Mouse (Mus musculus): ENCODE results near the gene Atp13a2. TPM values are rescaled to one million over a fixed set of nuclear protein-coding genes. Genes with fewer than 3 reads are reported as not detected.
A peak's percentile ranks its signal among the peaks of the same experiment; 100 is the strongest.

The Atp13a2 gene
- total RNA-seq, 2 experiments from 2014 or later = 16.1 to 17.0 TPM

DNA sequence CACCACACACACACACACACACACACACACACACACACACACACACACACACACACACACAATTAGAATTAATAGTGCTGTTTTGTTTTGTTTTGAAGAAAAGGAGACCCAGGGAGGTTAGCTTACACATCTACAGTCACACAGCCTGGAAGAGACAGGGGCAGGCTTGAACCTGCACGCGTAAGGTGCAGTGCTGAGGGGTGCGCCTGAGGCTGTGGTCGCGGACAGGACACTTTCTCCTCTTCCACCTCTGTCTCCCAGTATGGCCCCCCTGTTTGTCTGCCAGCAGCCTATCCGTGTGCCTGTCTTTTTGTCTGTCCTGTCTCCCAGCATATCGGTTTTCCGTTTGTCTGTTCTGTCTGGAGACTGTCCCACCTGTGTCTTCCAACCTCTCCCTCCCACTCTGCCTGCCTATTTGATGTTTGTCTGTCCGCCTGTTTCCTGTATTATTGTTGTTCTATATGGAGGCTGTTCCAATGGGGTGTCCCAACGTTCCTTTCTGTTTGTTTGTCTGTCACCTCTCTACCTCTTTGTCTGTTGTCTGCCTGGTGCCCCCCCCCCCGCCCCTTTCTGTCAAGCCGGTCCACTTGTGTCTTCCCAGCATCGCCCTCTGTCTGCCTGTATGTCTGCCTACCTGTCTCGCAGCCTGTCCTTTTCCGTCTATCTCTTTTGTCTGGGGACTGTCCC lies 506 bp upstream of the Atp13a2 start:
- no peak for DNase-seq
- intact Hi-C loops (cut with DNase I; ENCODE audit: low total_unique reads) = no loop called here

DNA sequence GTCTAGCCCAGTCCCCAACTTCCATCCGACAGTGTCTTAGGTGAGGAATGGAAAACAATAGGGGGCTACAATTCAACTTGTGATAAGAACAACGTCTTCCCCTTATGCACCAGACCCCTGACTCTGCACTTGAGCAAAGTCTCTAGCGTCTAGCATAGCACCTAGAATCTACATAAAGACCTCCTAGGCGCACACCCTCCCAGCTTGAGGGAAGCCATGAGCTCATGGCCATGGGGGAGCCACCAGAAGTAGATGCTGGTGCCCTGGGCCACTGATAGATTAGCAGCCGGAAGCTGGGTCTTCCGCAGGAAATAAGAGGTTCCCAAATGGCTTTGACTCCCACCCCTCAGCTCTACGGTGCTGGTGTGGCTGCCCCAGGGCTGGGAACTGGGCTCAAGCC lies 803 bp downstream of the Atp13a2 start:
- intact Hi-C loops (cut with DNase I; ENCODE audit: low total_unique reads) = no loop called here
- no peak for DNase-seq

DNA sequence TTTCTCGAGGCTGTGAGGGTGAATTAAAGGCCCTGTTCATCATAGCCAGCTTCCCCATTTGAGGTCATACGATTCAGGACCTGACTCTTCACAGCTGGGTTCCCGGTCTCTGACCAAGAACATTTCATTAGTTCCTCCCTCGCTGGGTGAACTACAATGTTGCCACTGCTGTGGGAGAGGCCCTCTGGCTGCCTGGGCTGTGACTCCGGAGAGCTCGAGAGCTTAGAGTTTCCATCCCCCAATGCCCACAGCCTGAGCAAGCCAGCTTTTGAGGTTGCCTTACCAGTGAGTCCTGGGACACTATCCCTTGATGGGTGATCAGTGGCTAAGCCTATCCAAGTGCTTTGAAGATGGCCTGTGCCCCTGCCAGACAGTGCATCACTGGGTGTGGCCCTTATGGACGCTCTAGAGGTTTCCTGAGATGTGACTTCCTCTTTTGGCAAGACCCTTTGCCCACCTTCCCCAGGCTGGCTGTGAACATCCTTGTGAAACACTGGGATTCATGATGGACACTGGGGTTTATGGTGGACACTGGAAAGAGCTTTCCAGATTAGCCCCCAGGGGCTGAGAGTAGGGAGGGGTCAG lies 2.1 kb downstream of the Atp13a2 start:
- intact Hi-C loops (cut with DNase I; ENCODE audit: low total_unique reads) = no loop called here
- DNase-seq = no peak

DNA sequence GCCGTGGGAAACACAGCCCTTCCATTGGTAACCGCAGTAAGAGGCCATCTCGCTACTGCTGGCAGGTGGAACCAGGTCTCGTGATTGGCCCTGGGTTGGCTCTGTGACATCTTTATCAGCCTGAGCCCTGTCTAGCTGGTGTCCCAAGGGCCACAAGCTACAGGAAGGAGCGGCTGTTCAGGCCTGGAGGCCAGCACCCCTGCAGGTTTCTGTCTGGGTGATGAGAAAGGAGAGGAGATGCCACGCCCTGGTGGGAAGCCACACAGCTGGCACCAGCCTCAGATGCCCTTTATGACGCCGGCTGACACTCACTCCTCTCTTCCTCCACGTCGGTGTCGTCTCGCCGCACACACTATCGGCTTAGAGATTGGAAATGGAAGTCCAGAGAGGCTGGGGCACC lies 2.8 kb downstream of the Atp13a2 start:
- DNase-seq = no peak
- intact Hi-C loops (cut with DNase I; ENCODE audit: low total_unique reads) = no loop called here

DNA sequence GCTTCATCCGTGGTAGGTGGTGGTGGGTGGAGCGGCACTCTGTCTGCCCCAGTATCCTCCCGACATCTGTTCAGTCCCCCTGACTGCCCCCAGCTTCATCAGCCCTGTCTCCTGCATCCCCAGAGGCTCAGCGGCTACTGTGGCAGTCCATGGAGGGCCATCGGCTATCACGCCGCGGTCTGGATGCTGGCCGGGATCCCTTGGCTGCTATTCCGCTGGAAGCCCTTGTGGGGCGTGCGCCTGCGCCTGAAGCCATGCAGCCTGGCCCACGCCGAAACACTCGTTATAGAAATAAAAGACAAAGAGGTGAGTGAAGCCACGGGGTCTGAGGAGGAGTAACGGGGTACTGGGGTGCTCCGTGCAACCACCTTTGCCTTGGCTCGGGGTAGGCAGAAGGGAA lies 5.5 kb downstream of the Atp13a2 start:
- no peak for DNase-seq
- intact Hi-C loops (cut with DNase I; ENCODE audit: low total_unique reads) = no loop called here

DNA sequence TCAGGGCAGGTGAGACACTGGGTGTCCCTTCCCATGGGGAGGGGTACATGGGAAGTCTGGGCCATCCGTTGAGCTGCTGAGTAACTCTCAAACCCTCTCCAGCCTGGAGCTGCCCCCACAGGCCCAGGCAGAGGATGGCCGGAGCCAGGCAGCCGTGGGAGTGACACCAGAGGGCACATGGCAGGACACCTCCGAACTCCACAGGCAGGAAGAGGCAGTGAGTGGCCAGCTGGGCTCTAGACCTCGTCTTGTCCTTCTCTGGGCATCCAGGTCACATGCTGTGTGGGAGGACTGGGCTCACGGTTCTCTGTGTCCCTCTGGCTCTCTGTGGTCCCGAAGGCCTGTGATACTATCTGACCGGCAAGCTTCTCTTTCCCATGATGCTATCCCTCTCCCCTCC lies 7.2 kb downstream of the Atp13a2 start:
- intact Hi-C loops (cut with DNase I; ENCODE audit: low total_unique reads) = no loop called here
- DNase-seq = no peak

DNA sequence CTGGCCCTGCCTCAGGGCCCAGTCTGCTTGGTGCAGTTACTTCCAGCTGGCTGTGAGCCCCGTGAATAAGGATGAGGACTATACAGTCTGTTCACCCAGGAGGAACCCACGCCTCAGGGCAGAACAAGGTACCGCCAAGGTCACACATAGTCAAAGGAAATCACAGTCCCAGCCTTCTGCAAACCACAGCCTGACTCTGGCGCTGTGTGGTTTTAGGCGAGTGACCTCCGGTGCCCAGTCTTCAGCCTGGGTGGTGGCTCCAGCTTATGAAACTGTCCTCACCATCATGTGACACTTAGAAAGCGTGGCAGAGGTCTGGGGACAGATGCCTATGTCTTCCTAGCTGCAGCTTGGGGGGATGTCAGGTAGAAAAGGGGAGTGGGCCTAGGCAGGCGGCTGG lies 9.1 kb downstream of the Atp13a2 start:
- no peak for DNase-seq
- intact Hi-C loops (cut with DNase I; ENCODE audit: low total_unique reads) = no loop called here

DNA sequence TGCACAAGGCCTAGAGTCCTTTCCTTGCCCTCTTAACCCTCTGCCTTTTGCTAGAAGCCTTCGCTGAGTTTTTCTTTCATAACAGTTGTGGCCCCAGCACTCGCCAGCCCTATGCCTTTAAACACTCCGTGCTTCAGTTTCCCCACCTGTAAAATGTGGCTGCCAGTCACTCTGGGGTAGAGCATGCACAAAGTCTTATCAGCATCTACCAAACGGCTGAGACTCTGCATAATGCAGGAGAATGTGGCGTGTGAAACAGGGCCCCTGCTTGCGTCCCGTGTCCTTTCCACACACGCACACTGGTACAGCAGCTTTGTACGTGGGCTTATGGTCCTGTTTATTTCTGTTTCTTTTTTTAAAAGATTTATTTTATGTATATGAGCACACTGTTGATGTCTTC lies 10.1 kb downstream of the Atp13a2 start:
- intact Hi-C loops (cut with DNase I; ENCODE audit: low total_unique reads) = no loop called here
- no peak for DNase-seq

DNA sequence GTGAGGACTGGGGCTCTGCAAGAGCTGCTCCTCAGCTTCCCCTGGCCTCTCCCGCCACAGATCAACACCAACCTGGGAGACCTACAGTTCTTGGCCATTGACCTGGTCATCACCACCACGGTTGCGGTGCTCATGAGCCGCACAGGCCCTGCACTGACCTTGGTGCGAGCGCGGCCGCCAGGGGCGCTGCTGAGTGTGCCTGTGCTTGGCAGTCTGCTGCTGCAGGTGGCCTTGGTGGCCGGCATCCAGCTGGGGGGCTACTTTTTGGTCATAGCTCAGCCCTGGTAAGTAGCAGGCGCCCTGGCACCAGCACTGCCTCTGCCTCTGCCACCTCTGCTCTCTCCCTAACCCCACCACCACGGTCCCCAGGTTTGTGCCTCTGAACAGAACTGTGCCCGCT lies 19.3 kb downstream of the Atp13a2 start:
- DNase-seq = no peak
- intact Hi-C loops (cut with DNase I; ENCODE audit: low total_unique reads) = no loop called here

DNA sequence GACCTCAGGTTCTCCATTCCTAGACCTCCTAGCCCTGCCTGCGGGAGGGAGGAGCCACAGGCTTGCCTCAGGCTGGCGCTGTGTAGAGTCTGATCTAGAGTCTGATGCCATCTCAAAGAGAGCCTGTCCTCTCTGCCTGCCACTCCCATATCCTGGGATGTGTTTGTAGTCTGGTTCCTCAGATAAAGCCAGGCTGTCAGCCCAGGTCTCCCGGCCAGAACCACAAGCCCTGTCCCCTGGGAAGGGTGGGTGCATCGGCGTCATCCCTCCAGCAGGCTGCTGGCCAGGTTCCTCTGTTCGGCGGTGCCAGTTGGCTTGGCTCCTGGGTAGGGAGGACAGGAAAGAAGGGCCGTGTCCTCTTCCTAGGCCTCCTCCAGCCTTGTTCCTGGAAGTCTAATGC lies 21.4 kb downstream of the Atp13a2 start:
- intact Hi-C loops (cut with DNase I; ENCODE audit: low total_unique reads) = no loop called here
- DNase-seq = peak; percentile 68

DNA sequence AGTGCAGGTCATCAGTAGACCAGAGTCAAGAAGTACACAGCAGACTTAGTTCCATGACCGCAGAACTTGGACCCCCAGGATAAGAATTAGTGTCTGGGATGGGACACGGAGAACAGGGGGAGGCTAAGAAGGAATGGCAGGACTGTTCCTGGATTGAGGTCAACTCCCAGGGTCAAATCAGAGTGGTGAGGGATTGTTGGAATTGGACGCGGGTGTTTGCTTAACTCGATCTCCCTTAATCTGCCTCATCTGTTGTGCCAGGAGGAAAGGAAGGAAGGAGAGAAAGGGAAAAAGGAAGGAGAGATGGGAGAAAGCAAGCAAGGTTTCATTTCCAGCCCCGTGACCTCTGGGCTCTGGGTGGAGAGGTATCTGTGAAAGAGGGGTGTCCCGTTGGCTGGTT lies 23.4 kb downstream of the Atp13a2 start, which contains the start of gene Mfap2:
TSS of gene Mfap2 (plus strand) at position 301 of the 400 bp plus-strand sequence.
- DNase-seq = no peak
- intact Hi-C loops (cut with DNase I; ENCODE audit: low total_unique reads) = no loop called here

DNA sequence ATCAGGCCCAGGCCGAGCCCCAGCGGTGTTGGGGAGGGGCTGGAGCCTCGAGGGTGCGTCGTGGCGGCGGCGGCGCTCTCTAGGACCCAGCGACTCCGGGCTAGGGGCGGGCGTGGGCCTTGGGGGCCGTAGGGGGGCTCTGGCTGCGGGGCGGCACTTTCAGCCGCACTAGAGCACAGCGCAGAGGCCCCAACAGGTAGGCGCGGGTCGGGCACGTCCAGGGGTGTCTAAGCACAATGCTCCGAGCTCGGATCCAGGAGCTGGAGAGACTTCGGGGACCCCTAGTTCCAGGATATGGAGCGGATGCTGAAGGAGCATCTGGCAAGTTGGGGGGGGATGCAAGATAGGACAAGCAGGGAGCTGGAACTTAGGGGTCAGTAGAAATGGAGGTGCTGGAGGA lies 23.9 kb downstream of the Atp13a2 start:
- peak; percentile 62 for DNase-seq
- intact Hi-C loops (cut with DNase I; ENCODE audit: low total_unique reads) = no loop called here

DNA sequence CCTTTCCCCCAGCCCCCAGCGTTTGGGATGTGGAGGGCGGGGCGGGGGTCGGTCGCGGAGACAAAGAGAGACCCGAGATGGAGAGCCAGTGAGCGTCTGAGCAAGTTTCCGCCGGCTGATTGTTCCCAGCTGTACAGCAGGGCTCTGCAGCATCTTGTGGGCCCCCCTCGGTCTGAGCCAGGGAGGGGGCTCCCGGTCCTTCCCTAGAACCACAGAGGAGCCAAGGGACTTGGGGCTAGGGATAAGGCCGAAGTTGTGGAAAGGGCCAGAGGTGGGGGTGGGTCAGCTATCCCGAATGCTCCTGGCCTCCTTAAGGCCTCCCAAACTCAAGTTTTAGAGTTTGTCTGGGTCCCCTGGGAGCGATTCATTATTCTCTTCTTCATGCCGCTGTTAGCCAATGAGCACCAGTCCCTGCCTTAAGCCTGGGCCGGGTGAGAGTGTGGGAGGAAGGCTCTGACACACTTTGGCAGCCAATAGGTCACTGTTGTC lies 24.3 kb downstream of the Atp13a2 start:
- DNase-seq = peak; percentile 54

DNA sequence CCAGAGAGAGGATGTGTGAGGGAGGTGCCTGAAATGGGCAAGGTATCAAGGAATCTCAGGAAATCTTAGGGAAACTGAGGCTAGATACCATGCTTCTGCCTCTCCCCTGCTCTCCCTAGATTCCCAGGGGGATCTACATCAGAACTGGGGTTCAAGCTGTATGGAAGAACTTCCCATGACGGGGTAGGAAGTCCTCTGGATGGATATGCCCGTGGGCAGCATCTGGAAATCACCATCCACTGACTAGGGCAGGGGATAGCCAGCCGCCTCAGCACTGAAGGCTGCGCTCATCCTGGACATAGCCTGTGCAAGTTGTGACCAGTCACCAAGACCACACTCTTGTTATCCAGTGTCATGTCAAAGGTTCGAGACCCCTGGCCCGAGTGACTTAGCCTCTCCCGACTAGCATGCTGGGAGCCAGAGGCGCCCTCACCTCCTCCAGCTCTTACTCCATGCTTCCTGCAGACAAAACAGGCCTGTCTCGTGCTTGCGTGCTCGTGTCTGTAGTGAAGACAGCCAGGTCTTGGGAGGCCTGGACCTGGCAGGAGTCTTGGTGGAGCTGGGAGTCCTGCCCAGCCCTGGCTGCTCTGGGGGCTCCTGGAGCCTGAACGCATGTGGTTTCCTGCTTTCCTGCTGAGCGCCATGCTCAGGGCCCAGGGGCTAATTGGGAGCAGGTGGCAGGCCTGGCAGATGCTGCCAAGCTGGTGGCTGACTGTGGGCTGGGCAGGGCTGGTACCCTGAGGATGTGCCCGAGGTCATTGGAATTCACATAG lies 25.1 kb downstream of the Atp13a2 start:
- DNase-seq = peak; percentile 62
- intact Hi-C loops (cut with DNase I; ENCODE audit: low total_unique reads) = no loop called here

More for the DNA sequence above, 24.3 kb downstream of the Atp13a2 start:
- intact Hi-C loops (cut with DNase I; ENCODE audit: low total_unique reads) = no loop called here

DNA sequence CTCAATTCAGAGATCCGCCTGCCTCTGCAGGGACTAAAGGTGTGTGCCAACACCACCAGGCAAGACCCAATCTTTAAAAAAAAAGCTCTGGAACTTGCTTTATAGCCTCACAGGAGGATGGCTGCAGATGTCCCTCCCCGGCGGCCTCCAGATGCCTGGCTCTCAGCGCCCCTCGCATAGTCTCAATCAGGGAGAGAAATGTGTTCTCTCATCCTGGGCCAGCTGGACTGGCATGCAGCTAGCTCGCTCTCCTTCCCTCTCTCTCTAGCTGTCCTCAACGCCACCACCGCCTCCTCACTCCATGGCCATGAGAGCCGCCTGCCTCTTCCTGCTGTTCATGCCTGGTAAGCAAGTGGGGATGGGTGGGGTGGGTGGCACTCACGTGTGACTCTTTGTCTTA lies 25.9 kb downstream of the Atp13a2 start:
- DNase-seq = no peak
- intact Hi-C loops (cut with DNase I; ENCODE audit: low total_unique reads) = no loop called here

DNA sequence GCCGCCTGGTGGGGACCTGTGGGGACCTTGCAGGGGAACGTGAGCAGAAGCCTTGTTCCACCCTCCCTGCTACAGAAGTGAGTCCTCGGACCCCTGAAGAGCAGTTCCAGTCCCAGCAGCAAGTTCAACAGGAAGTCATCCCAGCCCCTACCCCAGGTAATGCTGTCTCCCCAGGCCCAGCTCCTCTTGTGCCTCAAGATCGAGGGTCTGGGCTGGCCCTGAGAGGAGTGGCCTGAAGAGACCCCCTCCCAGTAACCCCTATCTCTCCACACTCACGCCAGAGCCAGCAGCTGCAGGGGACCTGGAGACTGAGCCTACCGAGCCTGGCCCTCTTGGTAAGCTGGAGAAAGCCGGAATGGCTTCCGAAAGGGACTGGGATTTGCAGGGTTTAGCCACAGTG lies 27.4 kb downstream of the Atp13a2 start:
- intact Hi-C loops (cut with DNase I; ENCODE audit: low total_unique reads) = no loop called here
- DNase-seq = no peak

DNA sequence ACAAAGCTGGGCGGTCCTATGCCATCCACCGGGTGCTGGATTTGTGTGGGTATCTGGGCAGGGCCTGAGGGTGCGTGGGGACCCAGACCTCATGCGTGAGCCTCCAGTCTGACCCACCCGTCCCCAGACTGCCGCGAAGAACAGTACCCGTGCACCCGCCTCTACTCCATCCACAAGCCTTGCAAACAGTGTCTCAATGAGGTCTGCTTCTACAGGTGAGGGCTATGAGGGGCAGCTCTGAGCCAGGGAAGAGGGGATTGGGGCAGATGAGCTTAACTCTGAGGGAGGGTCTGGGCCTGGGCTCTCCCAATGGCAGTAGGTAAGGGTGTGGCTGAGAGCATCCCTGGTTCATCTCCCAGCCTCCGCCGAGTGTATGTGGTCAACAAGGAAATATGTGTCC lies 28.2 kb downstream of the Atp13a2 start:
- no peak for DNase-seq

DNA sequence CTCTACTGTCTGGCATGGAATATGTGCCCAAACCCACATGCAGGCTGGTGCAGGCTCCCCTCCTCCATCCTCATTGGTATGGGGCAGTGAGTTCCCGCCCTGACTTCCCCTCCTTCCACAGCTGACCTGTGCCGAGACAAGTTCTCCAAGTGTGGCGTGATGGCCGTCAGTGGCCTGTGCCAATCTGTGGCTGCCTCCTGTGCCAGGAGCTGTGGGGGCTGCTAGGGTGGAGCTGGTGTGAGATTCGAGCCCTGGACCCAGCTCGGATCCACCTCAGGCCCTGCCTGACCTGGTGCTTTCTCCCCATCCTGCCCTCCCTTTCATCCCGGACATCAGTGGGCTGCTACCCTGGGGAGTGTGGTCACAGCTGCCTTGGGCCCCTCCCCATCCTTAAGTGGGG lies 28.7 kb downstream of the Atp13a2 start:
- intact Hi-C loops (cut with DNase I; ENCODE audit: low total_unique reads) = no loop called here
- no peak for DNase-seq

More for the DNA sequence above, 28.2 kb downstream of the Atp13a2 start:
- intact Hi-C loops (cut with DNase I; ENCODE audit: low total_unique reads) = no loop called here

DNA sequence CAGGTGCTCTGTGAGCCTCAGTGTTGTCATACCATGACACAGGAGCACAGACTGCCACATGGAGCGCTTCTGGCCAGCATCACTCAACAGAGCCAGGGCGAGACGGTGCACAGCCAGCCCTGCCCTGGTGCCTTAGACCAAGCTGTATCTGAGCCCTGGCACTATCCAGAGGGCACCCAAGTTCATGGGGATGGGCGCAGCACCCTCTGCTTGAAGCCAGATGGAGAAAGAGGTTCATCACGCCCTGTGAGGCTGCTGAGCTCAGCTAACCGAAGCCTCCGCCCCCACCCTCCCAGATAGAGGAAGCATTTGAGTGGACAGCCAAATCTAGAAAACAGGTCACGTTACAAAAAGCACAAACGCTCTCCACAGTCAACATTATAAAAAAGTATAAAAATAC lies 29.6 kb downstream of the Atp13a2 start:
- peak; percentile 62 for DNase-seq
- intact Hi-C loops (cut with DNase I; ENCODE audit: low total_unique reads) = no loop called here

DNA sequence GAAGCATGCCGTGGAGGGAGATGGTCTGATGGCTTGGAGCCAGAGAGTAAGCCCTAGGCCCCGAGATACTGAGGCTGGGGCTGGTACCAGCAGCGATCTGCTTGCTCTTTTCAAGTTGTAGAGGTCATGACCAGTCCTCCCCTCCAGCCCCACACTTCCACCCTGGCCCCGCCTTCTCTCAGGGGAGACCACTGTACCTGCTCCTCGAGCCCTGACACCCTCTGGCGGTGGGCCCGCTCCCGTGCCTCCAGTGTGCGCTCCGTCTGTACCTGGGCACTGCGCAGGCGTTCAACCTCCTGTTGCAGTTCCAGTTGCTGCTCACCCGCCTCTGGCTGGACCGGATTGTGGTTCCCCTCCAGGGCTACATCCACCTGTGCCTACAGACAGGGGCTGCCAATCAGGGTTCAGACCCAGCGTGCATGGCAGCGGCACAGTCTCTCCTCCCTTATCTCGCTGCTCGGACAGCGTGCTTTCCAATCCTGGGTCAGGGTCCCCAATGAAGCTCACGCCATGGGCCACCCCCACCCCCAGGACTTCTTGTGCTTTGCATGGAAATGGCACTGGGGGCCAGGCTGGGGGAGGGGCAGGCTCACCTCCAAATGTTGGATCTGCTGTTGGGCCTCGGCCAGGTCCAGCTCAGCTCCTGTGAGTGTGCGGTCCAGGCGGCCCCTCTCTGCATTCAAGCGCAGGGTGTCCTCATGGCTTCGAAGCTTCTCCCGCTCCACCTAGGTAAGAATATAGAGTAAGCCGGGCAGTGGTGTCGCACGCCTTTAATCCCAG lies 31.2 kb downstream of the Atp13a2 start:
- no peak for DNase-seq
- intact Hi-C loops (cut with DNase I; ENCODE audit: low total_unique reads) = no loop called here

Data from gastrocnemius, postnatal 14 days (tissue).